Mouse (Mus musculus): Measurements from ENCODE around the gene Pomgnt2.

GRCm38 (mm10) chr9:121937944-121938355 is 59.0 kb downstream of the Pomgnt2 start:
- peak; percentile 98 for TF ChIP-seq POLR2A (IDR thresholded peaks at IDR 0.05; ENCODE audit: low read depth, low read length)
- peak in 1 of 2 experiments; percentile 42; a peak in 2 of 4 replicates for TF ChIP-seq CTCF (conservative IDR thresholded peaks at IDR 0.05 in 1 of 2, IDR thresholded peaks at IDR 0.05 in 1 of 2; ENCODE audit: low read depth in 2 of 2, low read length in 2 of 2)
- no peak for TF ChIP-seq ZKSCAN1 (IDR thresholded peaks at IDR 0.05; ENCODE audit: borderline replicate concordance, low read depth, low read length)
- TF ChIP-seq KAT2A (IDR thresholded peaks at IDR 0.05; ENCODE audit: insufficient replicate concordance, low read length) = no peak
- TF ChIP-seq ZNF384 (IDR thresholded peaks at IDR 0.05; ENCODE audit: low read depth, low read length) = no peak
- TF ChIP-seq TCF12 (IDR thresholded peaks at IDR 0.05; ENCODE audit: low read depth, low read length) = peak; percentile 80
- no peak for TF ChIP-seq CHD1 (IDR thresholded peaks at IDR 0.05; ENCODE audit: low read depth, low read length)
- no peak for TF ChIP-seq JUND (conservative IDR thresholded peaks at IDR 0.05; ENCODE audit: low read depth, low read length)
- TF ChIP-seq UBTF (IDR thresholded peaks at IDR 0.05; ENCODE audit: low read depth, low read length) = no peak
- TF ChIP-seq GABPA (IDR thresholded peaks at IDR 0.05; ENCODE audit: insufficient replicate concordance, low read depth, low read length) = no peak
- TF ChIP-seq EP300 (IDR thresholded peaks at IDR 0.05; ENCODE audit: low read length) = no peak
- no peak for TF ChIP-seq ETS1 (conservative IDR thresholded peaks at IDR 0.05; ENCODE audit: low read depth, low read length)
- TF ChIP-seq SMC3 (IDR thresholded peaks at IDR 0.05; ENCODE audit: low read depth, low read length) = peak; percentile 7; the same call in 1 of the 2 replicates

All from CH12.LX (cell line).